Mouse (Mus musculus): ENCODE results near the gene Maml2.

DNA sequence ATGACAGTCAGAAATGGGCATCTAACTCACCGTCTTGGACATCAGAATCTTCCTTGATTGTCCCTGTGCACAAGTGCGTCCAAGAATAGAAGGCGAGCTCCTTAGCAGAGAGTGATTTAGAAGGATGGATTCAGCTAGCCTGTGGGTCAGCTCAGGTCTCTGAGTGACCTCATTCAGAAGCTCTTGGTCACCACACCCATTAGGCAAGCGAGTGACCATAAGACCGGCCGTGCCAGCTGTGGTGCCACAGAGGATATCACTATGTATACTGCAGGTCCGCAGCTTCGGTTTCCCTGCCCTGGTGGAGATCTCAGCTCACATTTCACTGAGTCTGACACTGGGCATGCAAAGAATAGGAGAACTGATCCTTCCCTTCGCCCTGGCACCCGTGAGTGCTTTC is 294.9 kb downstream of the Maml2 start:
- no peak for TF ChIP-seq CTCF (IDR thresholded peaks at IDR 0.05; ENCODE audit: extremely low read depth, insufficient read depth, low read length)
- no peak for TF ChIP-seq POLR2A (IDR thresholded peaks at IDR 0.05; ENCODE audit: extremely low read depth, insufficient read depth, low read length)

Measured in cortical plate, adult 2 months (tissue).